Mouse (Mus musculus) 416B (cell line): ENCODE data around the gene 1700011L22Rik.

Source experiments
- DNase-seq: peaks from one replicate; pipeline ENCODE4 v3.0.0; 2011; ENCODE audit warnings: low read depth

The 1700011L22Rik gene

DNA sequence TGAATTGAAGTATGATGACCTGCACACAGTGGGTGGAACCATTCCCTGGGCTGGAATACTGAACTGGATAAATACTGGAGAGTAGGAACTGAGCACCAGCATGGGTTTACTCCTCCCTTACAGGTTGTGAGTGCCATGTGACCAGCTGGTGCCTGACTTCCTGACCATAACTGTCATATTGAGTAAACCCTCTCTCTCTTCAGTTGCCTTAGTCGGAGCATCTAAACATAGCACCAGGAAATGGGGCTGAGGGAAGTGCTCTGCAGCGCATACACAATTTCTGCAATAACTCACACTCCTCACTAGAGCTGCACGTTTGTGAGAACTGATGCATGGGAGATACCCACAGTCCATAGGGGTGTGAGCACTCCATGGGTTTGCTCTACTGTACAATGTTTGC, 9.1 kb downstream of the 1700011L22Rik start:
- peak; percentile 38 for DNase-seq

DNA sequence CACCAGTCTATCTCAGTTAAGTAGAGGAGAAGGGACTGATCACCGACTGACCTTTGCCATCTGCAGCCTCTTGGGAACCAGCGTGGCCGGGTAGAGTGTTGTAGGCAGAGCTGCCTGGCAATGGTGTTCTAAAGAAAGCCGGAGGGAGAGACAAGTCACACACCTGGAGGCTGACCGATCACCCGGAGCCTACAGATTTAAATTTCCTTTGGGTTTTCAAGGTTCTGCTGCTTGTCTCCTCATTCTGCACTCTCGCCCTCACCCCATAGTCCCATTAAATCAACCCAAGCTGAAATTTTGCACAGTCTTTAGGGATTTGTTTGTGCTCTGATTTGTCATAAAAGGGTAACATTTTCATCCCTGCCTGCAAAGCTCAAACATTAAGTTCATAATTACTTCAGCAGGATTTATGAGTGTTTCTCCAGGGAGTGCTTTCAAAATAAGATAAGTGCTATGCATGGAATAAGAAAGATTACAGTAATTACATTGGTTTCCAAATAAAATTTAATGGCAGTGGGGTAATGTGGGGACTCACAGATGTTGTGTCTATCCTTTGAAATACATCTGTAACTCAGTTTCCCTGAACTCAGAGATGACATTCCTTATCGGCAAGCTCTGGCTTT, 19.0 kb downstream of the 1700011L22Rik start:
- no peak for DNase-seq

DNA sequence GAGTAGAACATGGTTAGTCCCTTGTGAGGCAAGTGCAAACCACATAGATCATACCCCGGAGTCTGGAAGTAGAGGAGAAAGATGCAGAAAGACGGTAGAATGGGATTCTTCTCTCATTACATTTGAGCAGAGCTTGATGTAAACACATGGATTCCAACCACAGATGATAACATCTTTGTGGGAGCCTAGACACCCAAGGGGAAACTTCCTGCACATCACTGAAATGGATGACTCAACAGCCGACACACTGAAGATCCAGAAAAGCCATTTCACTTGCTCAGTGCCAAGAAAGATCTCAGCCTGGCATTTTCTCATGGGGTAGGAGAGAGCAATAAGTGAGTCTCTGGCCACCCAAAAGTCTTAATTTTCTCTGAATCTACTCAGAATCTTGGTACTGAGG, 20.5 kb downstream of the 1700011L22Rik start:
- DNase-seq, result peak; percentile 64

DNA sequence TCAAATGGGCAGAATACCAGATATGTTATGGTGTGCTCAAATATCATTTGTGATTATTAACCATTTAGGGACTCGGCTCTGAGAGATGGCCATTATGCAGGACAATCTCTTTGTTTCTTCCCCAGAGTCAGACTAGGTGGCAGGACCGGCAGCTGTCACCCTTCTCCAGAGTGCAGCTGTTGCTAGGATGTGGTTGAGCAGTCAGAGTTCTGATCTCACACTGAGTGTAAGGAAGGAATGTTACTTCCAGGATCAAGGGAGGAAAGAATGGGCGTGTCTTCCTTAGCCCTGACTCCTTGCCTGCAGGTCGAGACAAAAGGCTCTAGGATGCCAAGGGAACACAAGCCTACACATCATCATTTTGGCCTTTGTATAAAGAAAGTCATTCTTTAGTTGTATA, 21.2 kb downstream of the 1700011L22Rik start:
- DNase-seq, result no peak

DNA sequence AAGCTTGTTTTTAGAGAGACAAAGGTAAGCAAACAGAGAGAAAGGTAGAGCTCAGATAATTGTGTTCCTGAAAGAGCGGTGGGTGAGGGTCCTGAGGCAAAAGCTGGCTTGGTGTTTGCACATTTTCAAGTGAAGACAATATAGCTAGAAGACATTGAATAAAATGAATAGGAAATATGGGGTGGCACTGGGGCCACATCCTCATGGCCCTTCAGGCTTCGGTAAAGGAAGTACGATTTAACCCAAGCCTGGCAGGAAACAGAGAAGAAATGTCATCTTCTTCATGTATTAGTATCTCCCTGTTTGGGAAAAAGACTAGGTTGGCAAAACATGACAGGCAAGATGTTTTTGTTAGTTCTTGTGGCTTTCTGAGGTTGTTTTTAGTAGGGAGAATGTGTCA, 22.3 kb downstream of the 1700011L22Rik start:
- no peak for DNase-seq

DNA sequence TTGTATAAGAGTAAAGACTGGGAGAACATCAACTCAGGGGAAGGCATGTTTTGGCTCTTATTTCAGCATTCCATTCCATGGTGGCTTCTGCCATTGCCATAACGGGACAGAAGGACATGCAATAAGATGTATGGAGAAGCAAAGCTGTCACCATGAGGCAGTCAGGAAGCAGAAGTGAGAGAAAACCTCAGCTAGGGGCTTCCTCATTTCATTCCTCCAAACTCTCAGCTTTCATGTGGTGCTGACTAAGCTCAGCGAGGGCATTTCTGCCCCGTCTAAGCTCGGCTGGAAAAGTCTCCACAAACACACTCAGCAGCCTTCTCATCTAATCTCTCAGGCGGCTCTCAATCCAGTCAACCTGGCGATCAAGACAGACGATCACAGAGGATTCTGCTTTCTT, 22.8 kb downstream of the 1700011L22Rik start:
- DNase-seq, result peak; percentile 14

DNA sequence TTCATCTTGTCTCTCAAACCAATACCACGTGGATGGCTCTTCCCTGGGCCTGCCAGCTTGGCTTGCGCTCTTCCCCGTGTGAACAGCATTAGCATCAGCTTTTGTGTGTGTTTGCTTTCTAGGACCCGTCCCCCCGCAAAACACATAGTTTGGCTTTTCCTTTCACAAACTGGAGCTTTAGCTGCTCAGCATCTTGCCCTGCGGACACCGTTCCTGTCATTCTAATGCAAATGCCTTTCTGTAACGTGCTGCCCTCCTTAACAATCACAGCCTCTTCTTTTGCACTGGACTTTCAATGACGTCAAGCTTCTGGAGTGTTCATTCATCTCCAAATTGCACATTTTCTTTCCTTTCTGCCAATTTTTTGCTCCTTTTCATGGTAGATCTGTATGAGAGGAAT, 24.0 kb downstream of the 1700011L22Rik start:
- DNase-seq, result no peak

DNA sequence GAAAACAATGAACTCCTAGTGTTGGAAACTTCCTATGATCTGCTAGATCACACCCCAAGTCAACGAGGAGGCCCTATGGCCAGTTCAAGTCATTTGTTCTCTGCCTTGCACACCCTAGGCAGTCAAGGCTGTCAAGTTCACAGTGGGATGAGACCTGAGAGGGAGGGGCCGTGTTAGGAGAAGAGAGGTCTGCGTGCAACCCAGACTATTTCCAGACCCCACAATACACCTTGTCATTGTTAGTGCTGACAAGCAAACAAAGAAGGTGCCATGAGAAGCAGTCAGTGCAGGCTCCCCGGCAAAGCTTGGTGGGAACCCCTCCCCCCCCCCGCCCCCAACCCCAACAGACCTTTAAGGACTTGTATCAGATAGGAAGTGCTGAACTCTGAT, 25.6 kb downstream of the 1700011L22Rik start:
- no peak for DNase-seq

DNA sequence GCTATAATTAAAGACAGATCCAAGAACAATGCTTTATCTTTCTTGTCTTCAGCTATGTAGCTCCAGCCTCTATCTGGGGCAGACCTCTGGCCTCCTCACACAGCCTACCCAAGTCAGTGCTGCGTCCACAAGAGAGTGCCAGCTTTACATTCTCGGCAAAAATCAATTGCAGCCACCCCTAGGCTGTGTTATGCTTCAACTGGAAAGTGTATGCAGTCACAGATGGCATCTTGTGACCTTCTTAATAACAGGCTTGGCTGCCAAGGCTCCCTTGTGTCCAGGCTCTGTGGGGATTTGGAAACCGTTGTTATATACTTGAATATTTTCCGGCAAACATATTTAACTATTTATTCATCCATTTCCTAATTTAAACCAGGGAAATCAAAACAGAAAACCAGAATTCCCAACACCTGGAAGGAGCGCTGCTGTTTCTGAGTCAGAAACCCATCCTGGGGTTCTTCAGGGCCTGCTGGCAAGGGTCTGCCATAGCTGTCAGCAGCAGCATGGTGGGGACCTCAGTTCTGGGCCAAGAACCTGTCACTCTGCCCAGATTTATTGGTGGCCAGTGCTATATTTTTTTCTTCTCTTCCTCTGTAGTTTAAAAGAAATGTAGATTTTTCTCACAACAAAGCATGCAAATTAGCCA, 26.1 kb downstream of the 1700011L22Rik start:
- DNase-seq, result no peak

DNA sequence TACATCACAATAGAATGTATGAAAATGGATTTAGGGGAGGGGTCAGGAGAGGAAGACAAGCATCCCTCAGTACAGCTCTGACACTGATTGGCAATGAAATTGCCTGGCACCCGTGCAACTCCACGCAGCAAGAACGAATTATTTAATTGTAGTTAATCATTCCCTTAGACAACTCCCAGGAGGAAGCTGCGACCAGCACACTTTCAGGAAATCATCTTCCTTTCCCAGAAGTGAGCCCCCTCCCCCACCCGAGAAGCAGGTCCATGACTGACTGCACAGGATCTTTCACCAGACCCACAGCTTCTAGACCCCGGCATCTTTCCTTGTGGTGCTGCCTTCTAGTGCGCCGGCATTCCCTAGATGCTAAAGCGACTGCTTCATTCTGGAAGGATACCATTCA, 36.7 kb downstream of the 1700011L22Rik start:
- no peak for DNase-seq

DNA sequence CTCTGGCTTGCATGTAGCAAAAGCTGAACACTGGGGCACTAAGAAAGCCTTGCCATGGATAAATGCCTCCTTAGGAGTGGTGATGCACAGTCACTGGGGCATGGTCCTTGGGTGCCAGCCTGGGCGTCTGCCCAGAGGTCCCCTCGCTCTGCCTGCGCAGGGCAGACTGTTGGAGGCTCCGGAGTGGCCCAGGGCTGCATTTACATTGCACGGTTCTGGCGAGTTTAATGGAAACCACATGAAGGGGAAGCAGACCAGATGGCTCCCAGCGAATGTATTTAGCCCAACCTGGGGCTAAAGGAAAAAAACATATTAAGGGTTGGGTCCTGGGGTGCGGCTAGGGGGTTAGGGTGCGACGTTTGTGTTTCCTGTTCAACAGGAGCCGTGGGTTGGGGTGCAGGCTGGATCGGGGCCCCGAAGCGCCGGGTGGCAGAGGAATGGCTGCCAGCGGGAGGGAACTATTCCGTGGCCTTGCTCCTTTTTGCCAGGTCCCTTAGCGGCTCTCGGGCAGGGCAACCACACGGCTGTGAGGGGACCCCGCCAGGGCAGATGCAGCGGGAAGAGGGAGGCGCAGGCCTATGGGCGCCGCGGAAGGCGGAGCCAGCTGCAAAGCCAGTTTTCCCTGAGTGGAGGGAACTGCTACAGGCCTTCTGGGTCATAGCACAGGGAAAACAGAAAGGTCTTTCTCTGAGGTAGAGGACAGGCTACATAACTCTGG, 38.6 kb downstream of the 1700011L22Rik start:
- no peak for DNase-seq

DNA sequence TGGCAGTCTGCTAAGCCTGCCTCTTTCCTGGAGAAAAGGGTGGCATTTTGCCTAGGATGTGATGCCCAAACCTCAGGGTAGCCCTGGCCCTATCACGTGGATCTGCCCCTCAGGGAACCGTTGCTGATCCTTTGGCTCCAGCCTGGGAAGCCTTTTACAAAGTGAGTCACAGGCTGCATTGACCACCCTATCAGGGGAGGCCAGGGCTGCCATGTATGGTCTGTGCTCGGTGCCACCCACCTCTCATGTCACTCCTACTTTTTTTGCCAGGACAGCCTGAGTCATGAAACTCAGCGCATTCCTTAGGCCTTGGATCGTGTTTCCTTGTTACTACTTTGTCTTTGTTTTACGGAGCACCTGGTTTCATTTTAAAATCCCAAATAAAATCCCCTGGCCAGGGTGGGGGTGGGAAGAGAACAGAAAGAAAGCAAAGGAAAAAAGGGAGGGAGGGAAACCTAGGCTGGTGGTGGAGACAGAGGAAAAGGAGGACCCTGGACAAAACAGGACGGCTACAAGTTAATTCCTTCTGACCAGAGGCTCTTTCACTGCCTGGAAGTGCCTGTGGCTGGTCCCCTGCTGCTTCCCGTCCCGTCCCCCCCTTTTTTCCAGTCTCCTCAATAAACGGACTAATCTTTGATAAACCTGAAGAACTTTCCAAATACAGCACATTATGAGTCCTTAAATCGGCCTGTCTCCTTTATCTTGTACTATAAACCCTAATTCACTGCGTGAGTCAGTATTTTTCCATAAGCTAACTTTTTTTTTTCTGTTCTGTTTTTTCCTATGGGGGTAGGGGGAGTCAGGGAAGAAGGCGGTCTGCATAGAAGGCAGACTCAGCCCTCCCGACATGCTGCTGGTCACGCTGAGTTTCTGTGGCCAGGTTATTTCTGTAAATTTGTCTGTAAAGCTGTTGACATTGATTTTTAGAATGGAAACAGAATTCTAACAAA, 39.4 kb downstream of the 1700011L22Rik start:
- no peak for DNase-seq

DNA sequence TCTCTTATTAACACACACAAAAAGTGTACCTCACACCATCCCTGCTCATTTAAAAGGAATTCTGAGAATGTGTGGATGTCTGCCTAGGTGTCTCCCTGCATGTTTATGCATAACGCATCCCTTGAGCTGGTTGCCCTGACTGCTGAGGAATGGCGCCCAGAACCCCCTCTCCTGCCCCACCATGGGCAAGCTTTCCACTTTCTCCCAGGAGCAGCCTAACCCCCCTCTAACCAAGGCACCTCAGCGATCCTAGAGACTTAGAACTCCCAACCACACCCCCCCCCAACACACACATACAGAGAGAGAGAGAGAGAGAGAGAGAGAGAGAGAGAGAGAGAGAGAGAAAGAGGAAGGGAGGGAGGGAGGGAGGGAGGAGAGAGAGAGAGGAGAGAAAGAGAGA, 40.2 kb downstream of the 1700011L22Rik start:
- no peak for DNase-seq

DNA sequence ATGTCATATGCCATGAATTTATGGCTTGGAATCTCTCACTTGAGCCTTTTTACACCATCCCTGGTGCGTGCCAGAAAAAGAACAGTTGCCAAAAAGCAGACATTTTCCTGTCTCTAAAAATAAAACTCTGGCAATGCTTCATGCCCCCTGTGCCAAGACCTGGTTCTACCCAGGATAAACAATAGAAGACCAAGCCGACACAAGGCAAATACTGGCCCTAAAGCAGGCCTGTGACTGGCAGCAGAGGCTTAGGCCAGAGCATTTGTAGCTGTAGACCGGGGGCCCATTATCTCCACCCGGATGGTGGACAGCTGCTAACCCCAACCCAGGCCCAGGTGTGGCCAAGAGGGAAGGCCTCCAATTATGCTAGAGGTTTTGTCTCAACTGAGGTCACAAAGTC, 41.5 kb downstream of the 1700011L22Rik start:
- DNase-seq, result no peak

DNA sequence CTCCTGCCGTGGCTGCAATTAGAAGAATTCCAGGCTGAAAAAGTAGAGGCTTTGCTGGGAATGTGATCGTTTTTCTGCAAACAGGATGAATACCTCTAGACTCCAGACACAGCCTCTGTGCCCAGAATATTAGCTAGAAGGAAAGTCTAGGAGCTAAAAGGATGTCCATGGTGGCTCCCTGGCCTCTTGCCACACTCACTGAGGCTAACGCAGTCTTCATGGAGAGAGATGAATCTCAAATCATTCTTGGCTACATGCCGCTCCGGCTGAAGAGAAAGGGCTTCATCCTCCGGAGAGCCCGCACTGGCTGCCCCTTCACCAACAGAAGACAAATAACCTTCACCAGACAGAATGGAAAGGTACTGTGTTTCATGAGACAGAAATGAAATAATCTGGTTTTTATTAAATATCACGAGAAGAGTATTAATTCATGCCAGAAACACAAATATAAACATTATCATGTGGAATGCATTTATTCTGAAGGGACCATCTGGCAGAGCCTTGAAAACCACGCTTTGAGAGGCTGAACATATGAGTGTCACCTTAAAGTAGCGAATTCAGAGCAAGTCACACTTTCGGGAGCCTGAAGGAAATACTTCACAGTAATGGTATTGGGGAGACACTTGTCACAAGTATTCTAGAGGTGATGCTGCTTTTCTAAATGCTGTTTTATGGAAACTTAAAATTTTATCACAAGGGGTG, 46.8 kb downstream of the 1700011L22Rik start:
- DNase-seq, result no peak

DNA sequence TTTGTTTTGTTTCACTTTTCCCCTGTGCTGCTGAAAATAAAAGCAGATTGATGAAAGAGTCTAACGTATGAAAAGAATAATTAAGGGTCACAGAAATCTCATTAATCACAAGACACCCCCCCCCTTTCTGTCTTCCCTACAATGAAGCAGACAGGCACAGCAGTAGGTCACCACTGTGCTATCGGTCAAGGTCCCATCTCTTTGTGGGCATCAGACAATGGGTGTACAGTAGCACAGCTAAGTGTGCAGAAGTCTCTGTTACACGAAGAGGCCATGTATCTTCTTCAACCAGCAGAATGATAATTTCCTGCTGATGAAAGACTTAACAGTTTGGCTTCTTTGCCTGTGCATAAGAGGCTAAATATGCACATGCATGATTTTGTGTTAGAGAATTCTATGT, 49.7 kb downstream of the 1700011L22Rik start:
- DNase-seq, result no peak

DNA sequence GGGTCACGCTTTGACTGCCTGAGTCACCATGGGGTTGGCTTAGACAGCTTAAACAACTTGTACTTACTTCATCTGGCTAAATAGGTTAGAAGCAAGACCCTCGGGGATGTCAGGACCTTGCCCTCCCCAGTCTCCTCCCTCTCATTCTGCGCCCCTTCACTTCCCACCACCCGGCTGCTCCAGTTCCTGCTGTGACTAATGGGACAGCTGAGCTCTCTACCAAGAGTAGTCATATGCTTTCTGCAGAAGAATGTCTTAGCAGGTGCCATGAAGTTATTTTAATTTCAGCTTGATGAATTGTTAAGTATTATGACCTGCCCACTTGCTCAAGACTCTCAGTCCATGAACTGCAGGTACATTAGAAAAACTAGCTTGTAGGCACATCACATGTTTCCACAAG, 51.9 kb downstream of the 1700011L22Rik start:
- DNase-seq, result no peak

DNA sequence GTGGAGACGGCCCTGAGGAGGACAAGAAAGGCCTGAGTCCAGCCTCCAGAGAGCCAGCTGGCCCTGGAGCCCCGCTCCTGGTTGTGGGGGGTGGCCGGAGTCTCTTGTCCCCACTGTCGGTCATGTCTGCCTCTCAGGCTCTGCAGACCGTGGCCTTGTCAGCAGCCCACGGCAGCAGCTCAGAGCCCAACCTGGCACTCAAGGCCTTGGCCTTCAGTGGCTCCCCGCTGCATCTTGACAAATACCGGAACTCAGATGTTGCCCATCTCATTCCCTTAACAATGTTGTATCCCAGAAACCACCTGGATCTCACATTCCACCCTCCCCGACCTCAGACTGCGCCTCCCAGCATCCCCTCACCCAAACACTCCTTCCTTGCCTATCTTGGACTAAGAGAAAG, 58.3 kb downstream of the 1700011L22Rik start:
- DNase-seq, result no peak

DNA sequence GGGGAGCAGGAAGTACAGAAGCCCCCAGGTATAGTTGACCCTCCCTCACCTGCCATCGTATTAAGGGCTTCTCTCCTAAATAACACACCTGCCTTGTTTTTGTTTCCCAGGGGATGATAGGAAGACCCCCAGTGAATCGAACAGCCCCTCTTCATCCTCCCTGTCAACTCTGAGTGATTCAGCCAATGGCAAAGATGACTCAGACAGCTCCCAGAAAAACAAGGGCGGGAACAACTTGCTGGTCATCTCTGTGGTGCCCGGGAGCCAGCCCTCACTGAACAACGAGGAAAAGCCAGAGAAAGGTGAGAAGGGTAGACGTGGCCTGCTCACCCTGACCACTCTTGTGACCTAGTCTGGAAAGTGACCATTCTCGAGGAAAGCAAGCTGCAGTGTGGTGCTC, 62.9 kb downstream of the 1700011L22Rik start:
- no peak for DNase-seq

DNA sequence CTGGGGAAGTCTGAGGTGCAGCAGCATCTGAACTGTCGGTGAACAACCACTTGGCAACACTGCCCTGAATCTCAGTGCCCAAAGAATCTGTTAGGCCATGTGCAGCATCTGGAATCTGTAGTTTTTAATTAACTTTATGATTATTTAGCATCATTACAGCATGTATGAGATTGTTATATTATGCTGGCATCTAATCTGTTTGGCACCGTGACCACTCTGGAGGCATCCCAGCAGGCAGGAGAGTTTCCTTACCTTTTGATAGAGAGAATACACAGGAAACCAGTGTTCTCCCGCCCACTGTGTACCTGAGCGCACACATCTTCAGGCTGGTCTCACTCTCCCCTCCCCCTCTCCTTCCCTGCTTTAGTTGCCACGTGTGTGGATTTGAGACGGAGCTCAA, 68.7 kb downstream of the 1700011L22Rik start:
- no peak for DNase-seq

DNA sequence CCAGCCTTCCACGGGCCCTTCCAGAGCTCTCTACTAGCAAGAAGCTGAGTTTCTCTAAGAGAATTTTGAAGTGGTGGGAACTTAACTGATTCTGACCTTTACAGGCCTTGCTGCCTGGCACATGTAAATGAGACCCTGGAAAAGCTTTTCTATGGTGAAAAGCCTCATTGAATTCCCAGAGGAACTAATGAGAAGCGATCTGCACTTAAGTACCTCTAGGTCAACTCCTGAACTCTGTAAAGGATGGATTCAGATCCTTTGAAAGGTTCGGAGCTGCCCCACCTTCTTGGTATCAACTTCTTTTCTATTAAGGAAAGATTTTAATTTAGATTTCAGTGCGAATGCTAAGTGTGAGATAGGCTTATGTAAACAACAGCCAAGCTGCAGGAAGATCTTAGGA, 72.4 kb downstream of the 1700011L22Rik start:
- no peak for DNase-seq

DNA sequence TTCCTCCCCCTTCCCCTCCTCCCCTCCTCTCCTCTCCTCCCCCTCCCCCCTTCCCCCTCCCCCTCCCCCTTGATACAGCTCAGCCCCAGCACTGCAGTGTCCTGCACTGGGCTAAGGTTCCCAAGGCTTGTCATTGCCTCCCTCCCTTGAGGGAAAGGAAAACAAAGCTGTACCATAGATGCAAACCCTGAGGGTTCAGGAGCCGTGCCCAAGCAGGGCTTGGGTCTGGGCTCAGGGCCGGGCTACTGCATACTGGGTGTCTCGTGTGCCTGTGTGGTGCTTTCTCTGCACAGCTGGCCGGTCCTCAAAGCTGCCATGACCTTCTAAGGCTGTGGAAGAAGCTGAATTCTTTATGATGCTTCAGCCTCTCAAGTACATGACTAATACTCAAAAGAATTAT, 74.8 kb downstream of the 1700011L22Rik start:
- DNase-seq, result no peak
